Mouse (Mus musculus): ENCODE data around the gene Ranbp10.
A peak's percentile ranks its signal among the peaks of the same experiment; 100 is the strongest.

The Ranbp10 gene

DNA sequence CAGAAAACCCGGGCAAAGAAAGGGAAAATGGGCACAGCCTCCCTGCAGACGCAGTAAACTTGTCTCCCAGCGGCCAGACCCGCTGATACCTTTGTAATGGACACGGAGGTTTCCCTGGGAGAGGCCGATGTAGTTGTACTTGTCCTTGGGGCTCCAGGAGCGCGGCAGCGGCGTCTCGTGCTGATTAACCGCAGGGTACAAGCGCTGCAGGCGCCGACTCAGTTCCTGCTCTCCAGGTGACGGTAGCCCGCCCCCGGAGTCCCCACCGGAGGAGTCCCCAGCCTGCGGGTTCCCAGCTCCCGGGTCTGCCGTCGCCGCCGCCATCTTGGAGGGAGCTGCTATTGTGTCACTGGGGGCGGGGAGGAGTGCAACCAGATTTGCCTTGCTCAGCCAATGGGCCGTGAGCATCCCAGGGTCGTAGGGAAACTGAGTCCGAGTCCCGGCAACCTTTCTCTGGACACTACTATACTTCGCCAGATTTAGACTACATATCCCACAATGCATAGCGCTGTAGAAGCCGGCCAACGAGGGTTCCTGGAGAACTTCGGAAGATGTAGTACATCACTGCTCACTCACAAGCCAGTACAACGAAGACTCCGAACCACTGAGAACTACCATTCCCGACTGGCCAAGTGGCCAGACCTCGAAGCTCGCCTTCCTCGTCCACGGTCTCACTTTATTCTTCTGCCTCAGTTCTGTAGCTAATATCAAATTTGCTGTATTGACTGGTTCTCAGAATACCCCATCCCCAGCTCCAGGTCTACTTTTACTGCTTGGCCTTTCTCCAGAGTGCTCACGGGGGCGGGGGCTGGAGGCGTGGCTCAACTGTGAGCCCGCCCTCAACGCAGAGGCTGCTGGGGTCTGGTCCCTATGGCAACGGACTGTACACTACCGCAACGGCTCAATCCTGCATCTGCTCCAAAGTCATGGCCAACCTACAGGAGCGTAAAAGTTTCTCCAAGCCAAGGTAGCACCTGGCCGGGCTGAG, at the start of gene Ranbp10, which contains the start of gene Tsnaxip1:
Gene Ranbp10, minus strand, starts transcription at position 490 of the 988 bp plus-strand sequence.
Gene Tsnaxip1, plus strand, starts transcription at position 871 of the 988 bp plus-strand sequence.
- peak; percentile 98 for DNase-seq (ENCODE audit: low read depth)

DNA sequence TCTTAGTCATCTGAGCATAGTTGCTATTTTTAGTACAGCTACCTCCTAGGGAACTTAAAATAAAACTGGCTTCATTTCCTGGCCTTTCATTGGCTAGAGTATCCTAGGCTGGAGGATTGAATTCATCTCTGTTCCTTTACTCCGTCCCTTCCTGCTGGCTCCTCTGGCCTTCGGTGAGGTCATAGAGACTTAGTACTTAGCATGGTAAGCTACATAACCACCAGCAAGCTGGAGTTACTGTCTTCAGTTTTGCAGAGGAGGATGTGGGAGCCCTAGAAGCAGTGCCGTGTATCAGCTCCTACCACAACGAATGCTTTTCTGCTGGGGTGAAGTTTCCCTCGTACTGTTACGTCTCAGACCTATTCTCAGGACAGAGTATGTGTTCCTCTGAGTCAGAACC, 47.2 kb upstream of the Ranbp10 start:
- no peak for DNase-seq (ENCODE audit: low read depth)

DNA sequence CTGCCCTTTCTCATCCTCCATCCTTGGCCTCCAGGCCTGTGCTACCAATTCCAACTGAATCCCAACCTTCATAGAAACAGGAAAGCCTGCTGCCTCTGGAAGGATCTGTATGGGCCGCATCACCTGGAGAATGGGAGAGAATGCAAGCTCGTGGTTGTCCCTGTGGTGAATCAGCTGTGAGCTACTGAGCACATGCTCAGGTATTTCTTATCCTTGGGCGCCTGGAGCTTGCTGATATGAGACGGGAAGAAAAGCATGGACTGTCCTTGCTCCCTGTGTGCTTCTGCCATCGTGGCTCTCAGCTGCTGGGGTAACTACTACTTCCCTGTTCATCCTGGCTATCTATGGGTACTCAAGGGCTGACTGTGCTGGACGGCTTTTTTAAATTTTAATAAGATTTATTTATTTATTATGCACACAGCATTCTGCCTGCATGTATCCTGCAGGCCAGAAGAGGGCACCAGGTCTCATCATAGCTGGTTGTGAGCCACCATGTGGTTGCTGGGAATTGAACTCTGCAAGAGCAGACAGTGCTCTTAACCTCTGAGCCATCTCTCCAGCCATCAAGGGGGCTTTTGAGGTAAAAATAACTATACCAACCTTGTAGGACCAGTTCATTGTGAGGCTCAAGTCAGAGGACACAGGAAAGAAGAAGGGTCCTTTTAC, 39.3 kb upstream of the Ranbp10 start:
- peak; percentile 22 for DNase-seq (ENCODE audit: low read depth)

DNA sequence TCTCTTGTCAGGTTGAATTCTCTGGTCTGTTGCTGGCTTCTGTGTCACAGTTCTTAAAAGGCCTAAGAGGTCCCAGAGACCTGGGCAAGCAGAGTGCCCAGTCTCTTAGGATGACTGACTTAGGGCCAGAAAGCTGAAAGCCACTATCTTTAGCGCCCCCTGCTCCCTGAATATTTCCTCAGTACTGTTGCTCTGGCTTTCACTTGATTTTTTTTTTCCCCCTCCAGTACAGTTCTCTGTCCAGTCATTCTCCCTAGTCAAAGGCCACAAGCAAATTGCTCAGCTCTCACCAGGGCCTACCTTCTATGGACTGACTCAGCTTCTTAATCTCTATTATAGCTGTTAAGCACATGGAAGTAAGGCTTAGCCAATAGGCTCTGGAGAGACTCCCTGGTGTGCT, 34.8 kb upstream of the Ranbp10 start:
- DNase-seq (ENCODE audit: low read depth): peak; percentile 39

DNA sequence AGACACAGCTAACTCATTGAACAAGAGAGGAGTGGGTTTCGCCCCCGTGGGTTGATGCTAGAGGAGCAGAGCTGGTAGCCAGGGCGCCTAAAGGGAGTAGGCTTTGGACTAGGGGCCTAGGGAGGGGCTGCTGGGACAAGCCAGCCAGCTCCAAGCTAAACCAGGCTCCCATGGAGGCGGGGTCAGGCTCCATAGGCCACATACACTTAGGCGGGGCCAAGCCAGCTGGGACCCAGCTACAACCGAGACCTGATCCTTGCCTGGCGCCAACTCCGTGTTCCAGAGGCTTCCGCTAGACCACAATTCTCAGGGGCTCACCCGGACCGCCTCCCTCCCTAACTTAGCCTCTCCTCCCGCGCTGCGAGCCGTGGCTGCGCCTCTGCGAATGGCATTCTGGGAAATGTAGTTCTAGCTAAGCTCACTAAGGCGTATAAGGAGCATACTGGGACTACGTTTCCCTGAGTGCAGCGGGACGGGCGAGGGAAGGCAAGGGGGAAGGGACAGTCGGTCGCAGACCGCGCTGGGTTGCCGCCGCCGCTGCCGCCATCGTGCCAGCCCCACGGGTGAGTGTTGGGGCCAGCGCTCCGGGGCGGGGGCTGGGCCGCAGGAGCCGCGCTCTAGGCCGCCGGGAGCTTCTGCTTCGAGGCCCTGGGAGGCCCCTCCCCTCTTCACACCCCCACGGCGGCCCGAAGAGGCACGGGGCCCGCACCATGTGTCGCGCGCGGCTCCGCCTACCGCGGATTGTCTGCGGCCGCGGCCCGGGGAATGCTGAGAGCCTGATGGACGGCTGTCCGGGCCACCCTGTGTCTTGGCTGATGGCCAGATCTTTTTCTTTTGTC, 33.2 kb upstream of the Ranbp10 start, which contains the start of gene Nutf2:
Gene Nutf2, plus strand, starts transcription at position 438 of the 839 bp plus-strand sequence.
- peak; percentile 93 for DNase-seq (ENCODE audit: low read depth)

DNA sequence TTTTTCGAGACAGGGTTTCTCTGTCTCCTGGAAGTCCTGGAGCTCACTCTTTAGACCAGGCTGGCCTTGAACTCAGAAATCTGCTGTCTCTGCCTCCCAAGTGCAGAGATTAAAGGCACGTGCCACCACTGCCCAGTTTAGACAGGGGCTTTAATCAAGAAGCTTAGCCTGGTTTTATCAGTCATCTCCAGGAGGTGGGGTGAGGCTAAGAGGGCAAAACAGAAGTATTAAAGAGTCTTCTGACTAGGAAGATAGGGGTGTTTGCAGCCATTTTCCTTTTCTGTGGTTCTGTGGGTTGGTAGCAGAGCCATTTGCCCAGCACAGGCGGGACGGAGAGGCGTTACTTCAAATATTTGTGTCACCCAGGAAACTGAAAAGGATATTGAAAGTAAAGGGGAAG, 32.2 kb upstream of the Ranbp10 start:
- no peak for DNase-seq (ENCODE audit: low read depth)

DNA sequence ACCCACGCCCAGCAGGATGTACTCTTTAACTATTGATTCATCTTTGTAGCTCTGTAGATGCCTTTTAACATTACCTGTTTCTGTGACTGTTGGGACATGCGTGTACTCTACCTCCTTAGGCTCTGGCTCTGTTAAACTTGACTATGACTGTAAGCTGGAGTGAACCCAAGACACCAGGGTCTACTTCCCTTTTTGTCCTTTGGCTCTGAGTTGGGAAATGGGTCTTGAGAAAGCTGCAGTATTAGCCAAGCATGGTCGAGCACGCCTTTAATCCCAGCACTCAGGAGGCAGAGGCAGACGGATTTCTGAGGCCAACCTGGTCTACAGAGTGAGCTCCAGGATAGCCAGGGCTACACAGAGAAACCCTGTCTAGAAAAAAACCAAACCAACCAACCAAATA, 31.3 kb upstream of the Ranbp10 start:
- DNase-seq (ENCODE audit: low read depth): no peak

DNA sequence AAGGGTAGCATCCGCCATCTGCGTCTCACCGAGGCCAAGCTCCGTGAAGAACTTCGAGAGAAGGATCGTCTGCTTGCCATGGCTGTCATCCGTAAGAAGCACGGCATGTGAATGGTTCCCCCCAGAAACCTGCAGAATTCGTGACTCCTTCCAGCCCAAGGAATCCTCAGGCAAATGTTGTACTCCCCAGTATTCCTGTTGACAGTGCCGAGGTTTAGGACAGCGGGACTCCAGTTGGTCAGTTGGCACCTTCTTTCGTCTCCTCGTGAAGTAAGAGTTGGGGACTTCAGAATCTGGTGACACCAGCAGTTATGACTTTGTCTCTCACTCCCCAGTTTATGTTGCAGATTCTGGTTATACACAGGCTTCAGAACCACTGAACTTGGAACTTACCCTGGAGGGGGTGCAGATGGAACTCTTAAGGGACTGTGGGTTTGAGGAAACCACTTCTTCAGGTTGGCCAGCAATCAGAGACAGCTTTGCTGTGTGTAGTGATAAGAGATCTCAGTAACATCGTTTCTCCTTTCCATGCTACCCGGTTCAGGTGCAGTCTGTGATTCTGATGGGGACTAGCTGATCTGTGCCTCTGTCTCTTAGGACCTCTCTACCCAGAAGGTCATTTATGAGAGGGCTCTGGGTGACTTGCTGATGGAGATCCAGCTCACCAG, 29.2 kb upstream of the Ranbp10 start:
- no peak for DNase-seq (ENCODE audit: low read depth)

DNA sequence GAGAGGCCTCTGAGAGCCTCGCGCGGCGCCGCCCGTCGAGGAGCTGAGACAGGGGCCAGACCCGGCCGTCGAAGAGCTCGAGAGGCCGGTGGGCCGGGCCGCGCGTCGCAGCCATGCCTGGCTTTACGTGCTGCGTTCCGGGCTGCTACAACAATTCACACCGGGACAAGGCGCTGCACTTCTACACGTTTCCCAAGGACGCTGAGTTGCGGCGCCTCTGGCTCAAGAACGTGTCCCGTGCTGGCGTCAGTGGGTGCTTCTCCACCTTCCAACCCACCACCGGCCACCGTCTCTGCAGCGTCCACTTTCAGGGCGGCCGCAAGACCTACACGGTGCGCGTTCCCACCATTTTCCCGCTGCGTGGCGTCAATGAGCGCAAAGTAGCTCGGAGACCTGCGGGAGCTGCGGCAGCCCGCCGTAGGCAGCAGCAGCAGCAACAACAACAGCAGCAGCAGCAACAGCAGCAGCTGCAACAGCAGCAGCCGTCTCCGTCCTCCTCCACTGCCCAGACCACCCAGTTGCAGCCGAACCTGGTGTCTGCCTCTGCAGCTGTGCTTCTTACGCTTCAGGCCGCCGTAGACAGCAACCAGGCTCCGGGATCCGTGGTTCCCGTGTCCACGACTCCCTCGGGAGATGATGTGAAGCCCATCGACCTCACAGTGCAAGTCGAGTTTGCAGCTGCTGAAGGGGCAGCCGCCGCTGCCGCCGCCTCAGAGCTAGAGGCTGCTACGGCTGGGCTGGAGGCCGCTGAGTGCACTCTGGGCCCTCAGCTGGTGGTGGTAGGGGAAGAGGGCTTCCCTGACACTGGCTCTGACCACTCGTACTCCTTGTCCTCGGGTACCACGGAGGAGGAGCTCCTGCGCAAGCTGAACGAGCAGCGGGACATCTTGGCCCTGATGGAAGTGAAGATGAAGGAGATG, 28.4 kb upstream of the Ranbp10 start:
- DNase-seq (ENCODE audit: low read depth): no peak

DNA sequence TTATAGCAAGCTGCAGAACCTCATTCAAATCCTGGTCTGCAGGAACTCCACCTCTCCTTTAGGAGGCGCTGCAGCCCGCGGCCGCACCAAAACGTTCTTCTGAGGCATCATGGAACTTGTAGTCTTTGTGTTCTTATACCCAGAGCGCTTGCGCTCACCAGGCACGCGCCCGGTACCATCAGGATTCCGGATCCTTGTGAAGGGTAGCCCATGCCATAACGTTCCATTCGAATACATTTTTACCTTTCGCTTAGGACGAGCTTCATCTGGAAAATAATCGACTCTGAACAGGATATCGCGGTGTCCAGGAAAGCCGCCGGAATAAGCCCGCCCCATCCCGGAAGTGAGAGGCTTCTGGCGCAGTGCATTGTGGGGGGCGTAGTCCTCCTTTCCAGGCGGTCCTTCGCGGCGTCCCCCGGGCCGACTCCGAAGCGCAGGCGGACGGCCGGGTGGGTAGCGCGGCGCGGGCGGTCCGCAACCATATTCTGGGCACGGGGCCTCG, 27.6 kb upstream of the Ranbp10 start, which contains the start of gene Thap11:
Gene Thap11, plus strand, starts transcription at position 418 of the 502 bp plus-strand sequence.
- peak; percentile 96 for DNase-seq (ENCODE audit: low read depth)

DNA sequence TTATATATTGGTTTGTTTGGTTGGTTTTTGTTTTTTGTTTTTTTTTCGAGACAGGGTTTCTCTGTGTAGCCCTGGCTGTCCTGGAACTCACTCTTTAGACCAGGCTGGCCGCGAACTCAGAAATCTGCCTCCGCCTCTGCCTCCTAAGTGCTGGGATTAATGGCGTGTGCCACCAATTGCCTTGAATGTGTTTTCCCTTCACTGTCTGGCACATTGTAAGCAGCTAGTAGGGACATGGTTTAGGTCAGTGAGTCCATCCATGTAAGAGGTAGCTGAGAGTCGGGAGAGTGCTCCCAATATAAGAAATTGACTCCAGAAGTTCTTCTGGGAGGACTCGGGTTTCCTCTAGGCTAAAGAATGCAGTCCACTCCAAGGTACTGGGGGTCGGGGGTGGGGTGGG, 27.2 kb upstream of the Ranbp10 start:
- no peak for DNase-seq (ENCODE audit: low read depth)

DNA sequence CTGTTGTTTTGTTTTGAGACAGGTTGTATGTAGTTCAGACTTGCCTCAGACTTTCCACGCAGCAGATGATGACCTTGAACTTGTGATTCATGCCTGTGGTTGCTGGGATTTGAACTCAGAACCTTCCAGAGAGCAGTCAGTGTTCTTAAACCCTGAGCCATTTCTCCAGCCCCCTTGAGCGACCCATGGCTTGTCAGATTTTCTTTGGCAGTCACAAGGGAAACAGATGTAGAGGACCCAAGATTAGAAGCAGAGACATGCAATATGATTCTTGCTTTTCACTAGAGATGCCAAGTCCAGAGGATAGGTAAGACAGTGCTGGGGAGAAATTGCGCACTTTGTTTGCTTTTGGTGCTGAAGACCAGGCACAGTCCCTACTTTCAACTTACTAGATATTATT, 26.0 kb upstream of the Ranbp10 start, which contains the start of gene Cenpt:
Gene Cenpt, minus strand, starts transcription at position 101 of the 400 bp plus-strand sequence.
- DNase-seq (ENCODE audit: low read depth): no peak

DNA sequence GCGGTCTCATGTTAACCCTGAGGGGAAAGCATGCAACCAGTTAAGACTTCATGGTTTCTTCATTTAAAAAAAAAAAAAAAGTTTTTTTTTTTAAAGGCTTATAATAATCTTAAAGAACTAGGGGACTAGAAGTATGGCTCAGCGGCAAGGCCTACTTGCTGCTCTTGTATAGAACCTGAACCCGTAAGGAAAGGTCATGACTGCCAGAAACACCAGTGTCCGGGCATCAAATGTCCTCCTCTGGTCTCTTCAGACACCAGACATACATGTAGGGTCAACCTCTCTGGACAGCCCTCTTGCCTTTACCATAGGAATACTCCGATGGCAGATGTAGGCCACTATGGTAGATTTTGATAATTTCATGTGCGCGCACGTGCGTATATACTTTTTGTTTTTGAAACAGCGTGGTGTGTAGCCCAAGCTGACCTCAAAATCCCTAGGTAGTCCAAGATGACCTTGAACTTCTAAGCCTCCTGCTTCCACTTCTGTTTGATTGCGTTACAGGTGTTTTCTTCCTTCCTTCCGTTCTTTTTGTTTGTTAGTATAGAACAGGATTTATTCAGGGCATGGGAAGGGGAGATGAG, 25.1 kb upstream of the Ranbp10 start:
- DNase-seq (ENCODE audit: low read depth): no peak

DNA sequence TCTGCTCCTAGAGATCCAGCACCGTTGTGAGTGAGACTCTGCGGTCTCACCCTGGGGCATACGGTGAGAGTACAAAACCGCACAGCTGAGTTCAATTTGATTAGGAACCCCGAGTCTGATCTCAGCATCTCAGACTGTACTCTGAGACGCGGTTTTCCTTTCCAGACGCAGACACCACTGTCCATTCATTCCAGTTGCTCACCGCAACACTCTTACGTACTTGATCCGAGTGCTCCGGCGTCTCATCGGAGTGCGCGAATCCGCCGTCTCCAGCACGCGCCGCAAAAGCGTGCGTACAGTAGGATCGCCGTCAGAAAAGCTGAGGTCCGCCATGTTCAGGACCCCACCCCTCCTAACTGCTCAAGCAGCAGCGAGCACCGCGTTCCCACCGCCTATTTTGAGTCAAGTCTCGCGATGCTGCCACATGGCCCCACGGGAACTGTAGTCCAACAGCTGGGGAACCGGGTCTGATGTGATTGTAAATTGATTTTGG, 24.5 kb upstream of the Ranbp10 start:
- peak; percentile 92 for DNase-seq (ENCODE audit: low read depth)

DNA sequence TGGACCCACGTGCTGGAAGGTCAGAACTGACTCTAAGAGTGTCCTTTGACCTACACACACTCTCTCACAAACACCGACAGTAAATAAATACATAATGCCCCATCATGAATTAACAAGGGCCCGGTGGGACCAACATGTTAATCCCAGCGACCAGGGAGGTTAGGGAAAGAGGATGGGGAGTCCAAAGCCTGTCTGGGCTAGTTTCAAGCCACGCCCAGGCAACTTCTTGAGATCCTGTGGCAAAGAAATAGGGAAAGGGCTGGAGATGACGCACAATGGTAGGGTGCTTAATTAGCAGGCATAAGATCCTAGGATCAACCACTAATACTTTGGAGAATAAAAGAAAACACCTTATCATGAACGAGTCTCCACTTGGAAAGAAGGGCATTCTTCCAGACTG, 23.5 kb upstream of the Ranbp10 start:
- DNase-seq (ENCODE audit: low read depth): no peak

DNA sequence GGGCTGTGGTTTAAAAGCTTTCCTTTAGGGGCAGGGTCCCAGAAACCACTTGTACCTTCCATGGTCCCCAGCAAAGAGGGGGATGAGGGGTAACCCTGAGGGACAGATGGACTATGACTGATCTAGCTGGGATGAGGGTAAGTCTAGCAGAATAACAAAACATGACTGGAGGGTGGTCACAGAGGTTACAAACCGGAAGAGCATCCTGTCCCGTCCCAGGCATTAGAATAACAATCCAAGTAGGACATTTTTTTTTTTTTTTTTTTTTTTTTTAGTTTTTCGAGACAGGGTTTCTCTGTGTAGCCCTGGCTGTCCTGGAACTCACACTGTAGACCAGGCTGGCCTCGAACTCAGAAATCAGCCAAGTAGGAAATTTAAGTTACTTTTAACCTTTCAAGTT, 22.9 kb upstream of the Ranbp10 start:
- no peak for DNase-seq (ENCODE audit: low read depth)

DNA sequence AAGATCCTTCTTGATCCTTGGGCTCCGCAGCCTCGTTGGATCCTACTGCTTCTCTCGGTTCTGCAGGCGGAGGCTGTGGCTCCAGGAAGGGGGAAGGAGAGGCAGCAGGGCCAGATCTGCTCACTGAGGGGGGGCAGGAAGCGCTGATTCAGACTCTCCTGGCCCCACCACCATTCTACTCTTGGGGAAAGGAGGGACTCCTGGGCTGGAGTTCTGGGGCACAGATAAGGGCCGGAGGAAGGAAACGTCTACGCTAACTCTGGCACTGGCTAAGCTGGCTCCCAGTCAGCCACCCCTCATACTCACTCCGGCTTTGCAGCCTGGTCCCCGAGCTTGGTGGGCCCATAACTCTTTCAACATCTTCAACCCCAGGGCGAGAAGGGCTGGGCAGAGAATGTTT, 19.5 kb upstream of the Ranbp10 start:
- DNase-seq (ENCODE audit: low read depth): no peak

DNA sequence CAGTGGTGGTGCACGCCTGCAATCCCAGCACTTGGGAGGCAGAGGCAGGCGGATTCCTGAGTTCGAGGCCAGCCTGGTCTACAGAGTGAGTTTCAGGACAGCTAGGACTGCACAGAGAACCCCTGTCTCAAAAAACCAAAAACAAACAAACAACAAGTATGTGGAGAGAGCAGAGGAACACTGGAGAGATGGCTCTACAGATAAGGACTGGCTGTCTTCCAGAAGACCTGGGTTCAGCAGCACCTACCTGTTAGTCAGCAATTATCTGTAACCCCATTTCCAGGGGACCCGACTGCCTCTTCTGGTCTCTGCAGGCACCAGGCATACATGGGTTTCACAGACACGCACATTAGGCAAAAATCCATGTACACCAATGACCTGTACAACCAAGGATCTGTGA, 12.1 kb upstream of the Ranbp10 start:
- DNase-seq (ENCODE audit: low read depth): no peak

DNA sequence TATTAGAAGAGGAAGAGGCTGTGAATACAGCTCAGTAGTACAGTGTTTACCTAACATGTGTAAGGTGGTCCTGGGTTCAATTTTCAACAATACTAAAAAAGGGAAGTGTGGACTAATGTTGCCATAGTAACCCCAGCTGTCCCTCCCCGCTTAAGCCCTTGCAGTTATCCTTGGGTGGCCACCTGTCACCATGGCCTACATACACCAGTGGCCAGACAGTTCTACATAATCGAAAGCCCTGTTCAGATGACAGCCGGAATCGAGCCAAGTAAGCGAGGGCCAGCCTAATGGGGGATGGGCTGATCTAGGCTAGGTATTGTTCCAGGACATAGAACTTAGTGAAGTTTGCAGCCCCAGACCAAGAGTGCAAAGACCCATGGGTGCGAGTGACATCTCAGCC, 9.8 kb upstream of the Ranbp10 start:
- no peak for DNase-seq (ENCODE audit: low read depth)
